Mouse (Mus musculus) ES-Bruce4 (cell line): ENCODE measurements around the gene Gm44502. TPM values are rescaled to one million over a fixed set of nuclear protein-coding genes. Genes with fewer than 3 reads are reported as not detected.

Experiments
- H3K27ac ChIP-seq: 2 replicates; pipeline ENCODE4 v1.5.1; 2012; ENCODE audit warnings: low read length, inconsistent platforms; ENCODE audit not compliant: insufficient read depth
- H3K27me3 ChIP-seq: 2 replicates; pipeline ENCODE4 v1.6.1; 2012; ENCODE audit warnings: mild to moderate bottlenecking, low read length, inconsistent platforms; ENCODE audit not compliant: control insufficient read depth, poor library complexity, insufficient read depth, severe bottlenecking
- H3K36me3 ChIP-seq: 2 replicates; pipeline ENCODE4 v1.6.1; 2012; ENCODE audit warnings: inconsistent platforms, mild to moderate bottlenecking, low read length, moderate library complexity; ENCODE audit not compliant: control insufficient read depth, poor library complexity, insufficient read depth, severe bottlenecking
- H3K4me1 ChIP-seq: one replicate; pipeline ENCODE4 v1.8.1; 2011; ENCODE audit warnings: low read length; ENCODE audit not compliant: control insufficient read depth, insufficient read depth
- H3K4me3 ChIP-seq: 2 replicates; pipeline ENCODE4 v1.5.1; 2011; ENCODE audit warnings: low read depth, mild to moderate bottlenecking, low read length
- H3K9ac ChIP-seq: 2 replicates; pipeline ENCODE4 v1.6.1; 2012; ENCODE audit warnings: low read depth, mild to moderate bottlenecking, inconsistent platforms; ENCODE audit not compliant: poor library complexity, severe bottlenecking
- H3K9me3 ChIP-seq: replicated peaks from 2 replicates; pipeline ENCODE4 v1.6.1; 2012; ENCODE audit warnings: mild to moderate bottlenecking, low read length, inconsistent platforms; ENCODE audit not compliant: control insufficient read depth, poor library complexity, insufficient read depth, severe bottlenecking
- CTCF ChIP-seq: IDR thresholded peaks from one replicate; pipeline ENCODE4 v1.8.1; 2011; ENCODE audit warnings: low read depth, low read length
- EP300 ChIP-seq: IDR thresholded peaks from 2 replicates; pipeline ENCODE4 v1.6.1; 2011; ENCODE audit warnings: low read depth, low read length; ENCODE audit not compliant: insufficient read depth
- POLR2A ChIP-seq: IDR thresholded peaks from one replicate; pipeline ENCODE4 v1.8.1; 2011; ENCODE audit warnings: low read length; ENCODE audit not compliant: insufficient read depth
- polyA plus RNA-seq: library from polyadenylated mRNA; stranded (reverse); fragments of >200 nt; gene quantifications from 2 replicates; pipeline ENCODE4 v1.2.4, GENCODE M21; 2011; ENCODE audit warnings: low read depth; ENCODE audit not compliant: missing spikeins, insufficient read depth, insufficient read length

The Gm44502 gene
- not detected in 2 replicates for polyA plus RNA-seq

- peak within 1 kb of the TSS; percentile 62 for H3K9ac ChIP-seq
- H3K9me3 ChIP-seq, result no peaks in the 10 kb centered on the region
- H3K27ac ChIP-seq, result peak within 1 kb of the TSS; percentile 37
- H3K27me3 ChIP-seq, result no peaks in the 10 kb centered on the region
- no peak for TF ChIP-seq EP300
- no peak for TF ChIP-seq POLR2A
- no peak for TF ChIP-seq CTCF
- H3K4me1 ChIP-seq, result peaks cover 2% of the 10 kb centered on the region
- H3K36me3 ChIP-seq, result peaks cover 8% of the 10 kb centered on the region
- H3K4me3 ChIP-seq, result peak within 1 kb of the TSS; percentile 79
Observed at GRCm38 (mm10) chr15:89429352-89430221, at the start of gene Gm44502, which contains the start of the genes C730034F03Rik and Chkb. Gene Gm44502 (minus strand): TSS chr15:89429696. Gene C730034F03Rik (plus strand): TSS chr15:89429589. Gene Chkb (minus strand): TSS chr15:89429908.

DNA sequence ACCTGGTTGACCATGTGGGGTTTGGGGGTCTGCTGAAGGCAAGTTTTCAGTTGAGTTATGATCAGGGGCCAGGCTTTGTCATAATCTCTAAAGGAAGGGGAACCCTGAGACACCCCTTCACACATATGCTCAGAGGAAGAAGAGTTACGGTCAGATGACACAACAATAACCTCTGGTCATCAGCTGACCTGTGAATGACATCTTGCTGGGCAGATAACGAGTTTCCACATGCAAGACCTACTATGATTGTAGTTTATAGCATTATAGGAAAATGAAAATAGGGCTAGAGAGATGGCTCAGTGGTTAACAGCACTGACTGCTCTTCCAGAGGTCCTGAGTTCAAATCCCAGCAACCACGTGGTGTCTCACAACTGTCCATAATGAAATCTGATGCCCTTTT lies 49.1 kb upstream of the Gm44502 start:
- Histone ChIP-seq H3K27ac (peak overlapping the region; percentile 68), H3K27me3 (no peaks in the 10 kb centered on the region), H3K9ac (no peak overlapping the region), H3K4me3 (no peak overlapping the region), H3K36me3 (no peaks in the 10 kb centered on the region), H3K9me3 (no peaks in the 10 kb centered on the region), H3K4me1 (peaks cover 5% of the 10 kb centered on the region)
- no peak for TF ChIP-seq CTCF
- TF ChIP-seq EP300, result no peak
- no peak for TF ChIP-seq POLR2A

DNA sequence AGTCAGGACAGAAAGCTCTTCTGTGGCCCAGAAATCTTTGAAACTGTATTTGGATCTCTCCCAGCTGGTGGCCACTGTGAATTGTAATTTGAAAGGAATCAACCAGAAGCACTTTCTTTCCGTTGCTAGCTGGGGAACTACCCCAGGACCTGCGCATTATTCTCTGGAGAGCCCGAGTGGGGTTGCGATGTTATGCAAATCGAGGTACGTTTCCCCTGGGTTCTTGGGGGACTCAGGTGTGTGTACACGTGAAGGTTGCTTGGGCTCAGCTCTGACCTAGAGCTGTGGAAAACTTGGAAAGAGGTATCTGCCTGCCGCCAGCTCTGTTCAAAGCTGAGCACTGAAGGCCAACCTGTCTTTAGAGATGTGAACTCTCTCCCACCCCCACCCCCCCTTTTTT lies 48.3 kb upstream of the Gm44502 start:
- H3K4me3 ChIP-seq, result peak overlapping the region; percentile 13; the same call in 1 of the 2 replicates
- no peak for TF ChIP-seq CTCF
- 0 out of 2 replicates have a peak, but pooled peaks have one; percentile 13 for TF ChIP-seq EP300

GRCm38 (mm10) chr15:89477091-89477491 lies 47.6 kb upstream of the Gm44502 start, which contains the start of gene Arsa:
Gene Arsa (minus strand): TSS chr15:89477425.
- Histone ChIP-seq H3K27me3 (no peaks in the 10 kb centered on the region), H3K27ac (peak within 1 kb of the TSS; percentile 86), H3K36me3 (no peaks in the 10 kb centered on the region), H3K9me3 (no peaks in the 10 kb centered on the region), H3K4me1 (peaks cover 5% of the 10 kb centered on the region), H3K9ac (peak within 1 kb of the TSS; percentile 45), H3K4me3 (peak within 1 kb of the TSS; percentile 95)
- TF ChIP-seq CTCF (no peak), POLR2A (no peak), EP300 (no peak)

More for the DNA sequence above, 48.3 kb upstream of the Gm44502 start:
- Histone ChIP-seq H3K4me1 (peaks cover 5% of the 10 kb centered on the region), H3K27ac (peak overlapping the region; percentile 68), H3K27me3 (no peaks in the 10 kb centered on the region), H3K36me3 (no peaks in the 10 kb centered on the region), H3K9ac (peak overlapping the region; percentile 3), H3K9me3 (no peaks in the 10 kb centered on the region)

DNA sequence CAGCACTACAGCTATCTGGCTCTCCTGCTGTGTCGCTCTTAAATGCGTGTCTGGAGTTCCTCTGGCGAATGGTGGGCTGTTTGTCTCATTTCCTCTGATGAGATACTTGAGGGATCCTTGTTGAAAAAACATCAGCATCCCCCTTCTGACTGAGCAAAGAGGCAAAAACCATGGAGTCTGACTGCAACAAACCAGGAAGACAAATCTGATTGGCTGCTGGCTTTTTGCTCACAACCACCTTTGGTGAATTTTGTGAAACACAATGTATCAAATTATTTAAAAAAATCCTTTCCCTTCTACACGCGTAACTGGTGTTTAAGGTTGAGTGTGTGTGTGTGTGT lies 46.9 kb upstream of the Gm44502 start:
- no peak for TF ChIP-seq POLR2A
- no peak for TF ChIP-seq CTCF
- TF ChIP-seq EP300, result no peak
- H3K9ac ChIP-seq, result peak overlapping the region; percentile 45
- no peaks in the 10 kb centered on the region for H3K27me3 ChIP-seq
- H3K4me3 ChIP-seq, result peak overlapping the region; percentile 95
- no peaks in the 10 kb centered on the region for H3K36me3 ChIP-seq
- H3K4me1 ChIP-seq, result peaks cover 5% of the 10 kb centered on the region
- no peaks in the 10 kb centered on the region for H3K9me3 ChIP-seq
- peak overlapping the region; percentile 86 for H3K27ac ChIP-seq
